Mouse (Mus musculus): ENCODE results near the gene Lsm2.
"Not testable (repeated sequence)": the region's sequence is repeated elsewhere in the genome, so short reads cannot be mapped to it uniquely, and the experiment has no call there.

DNA sequence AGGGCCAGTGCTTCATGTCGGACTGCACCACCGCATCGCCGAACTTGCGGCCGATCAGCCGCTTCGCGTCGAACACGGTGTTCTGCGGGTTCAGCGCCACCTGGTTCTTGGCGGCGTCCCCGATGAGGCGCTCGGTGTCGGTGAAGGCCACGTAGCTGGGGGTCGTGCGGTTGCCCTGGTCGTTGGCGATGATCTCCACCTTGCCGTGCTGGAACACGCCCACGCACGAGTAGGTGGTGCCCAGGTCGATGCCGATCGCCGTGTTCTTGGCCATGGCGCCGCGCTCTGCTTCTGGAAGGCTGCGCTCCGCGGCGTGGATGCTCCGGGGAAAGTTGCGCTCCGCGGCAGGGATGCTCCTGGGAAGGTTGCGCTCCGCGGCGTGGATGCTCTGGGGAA, 22.9 kb upstream of the Lsm2 start:
- TF ChIP-seq CTCF (IDR thresholded peaks at IDR 0.05; ENCODE audit: insufficient read depth, low read length); POLR2A (IDR thresholded peaks at IDR 0.05; ENCODE audit: borderline replicate concordance, extremely low read depth, low read depth, low read length): not testable (repeated sequence)

Measured in lung, adult 2 months (tissue).